Mouse (Mus musculus) layer of hippocampus, adult 18-20 months (tissue): ENCODE results near the gene Igsf21. TPM values are rescaled to one million over a fixed set of nuclear protein-coding genes. Genes with fewer than 3 reads are reported as not detected.

Source experiments
- DNase-seq, 2 experiments: peaks; one replicate each; pipeline ENCODE4 v3.0.0; 2022; ENCODE audit warnings: low spot score in 2 of 2
- total RNA-seq, 2 experiments: library from RNA; stranded (reverse); gene quantifications; 2 replicates each; pipeline ENCODE4 v1.2.3; 2021

Gene Igsf21
- total RNA-seq, 2 experiments from 2014 or later = 30.0 to 40.3 TPM

GRCm38 (mm10) chr4:139999033-139999432, 247.6 kb downstream of the Igsf21 start:
- no peak for DNase-seq

- DNase-seq = no peak
Measured at GRCm38 (mm10) chr4:139995659-139996058, 250.9 kb downstream of the Igsf21 start.

- no peak for DNase-seq
Measured at GRCm38 (mm10) chr4:139993111-139993755, 253.4 kb downstream of the Igsf21 start.

- no peak for DNase-seq
Measured at GRCm38 (mm10) chr4:139986913-139987312, 259.7 kb downstream of the Igsf21 start.

GRCm38 (mm10) chr4:139978716-139979115, 267.9 kb downstream of the Igsf21 start:
- DNase-seq = no peak

GRCm38 (mm10) chr4:139977308-139977781, 269.2 kb downstream of the Igsf21 start:
- no peak for DNase-seq
